Mouse (Mus musculus) gastrocnemius, adult 2 months (tissue): ENCODE results near the gene Mrln. TPM values are rescaled to one million over a fixed set of nuclear protein-coding genes. Genes with fewer than 3 reads are reported as not detected.
A peak's percentile ranks its signal among the peaks of the same experiment; 100 is the strongest.

Experiments used
- DNase-seq: peaks from one replicate; pipeline ENCODE4 v3.0.0; 2022
- H3K27ac ChIP-seq: fragments of 200-600 bp; 2 replicates; pipeline ENCODE4 v1.8.1; 2022; ENCODE audit warnings: mild to moderate bottlenecking
- H3K4me3 ChIP-seq: fragments of 200-600 bp; 2 replicates; pipeline ENCODE4 v1.8.1; 2022; ENCODE audit warnings: mild to moderate bottlenecking, moderate library complexity
- CTCF ChIP-seq: fragments of 200-600 bp; IDR thresholded peaks from 2 replicates; pipeline ENCODE4 v1.8.1; 2022; ENCODE audit warnings: antibody characterized with exemption, mild to moderate bottlenecking, moderate library complexity
- intact Hi-C: fragments of 180-260 bp; cut with DNase I; formaldehyde crosslinking; loops from one replicate; pipeline ENCODE4 v1.15.1; 2025
- total RNA-seq, 2 experiments: library from RNA; stranded (reverse); gene quantifications; 2 replicates each; pipeline ENCODE4 v1.2.3; 2021

The Mrln gene
- total RNA-seq, 2 experiments from 2014 or later, result 201 to 276 TPM

DNA sequence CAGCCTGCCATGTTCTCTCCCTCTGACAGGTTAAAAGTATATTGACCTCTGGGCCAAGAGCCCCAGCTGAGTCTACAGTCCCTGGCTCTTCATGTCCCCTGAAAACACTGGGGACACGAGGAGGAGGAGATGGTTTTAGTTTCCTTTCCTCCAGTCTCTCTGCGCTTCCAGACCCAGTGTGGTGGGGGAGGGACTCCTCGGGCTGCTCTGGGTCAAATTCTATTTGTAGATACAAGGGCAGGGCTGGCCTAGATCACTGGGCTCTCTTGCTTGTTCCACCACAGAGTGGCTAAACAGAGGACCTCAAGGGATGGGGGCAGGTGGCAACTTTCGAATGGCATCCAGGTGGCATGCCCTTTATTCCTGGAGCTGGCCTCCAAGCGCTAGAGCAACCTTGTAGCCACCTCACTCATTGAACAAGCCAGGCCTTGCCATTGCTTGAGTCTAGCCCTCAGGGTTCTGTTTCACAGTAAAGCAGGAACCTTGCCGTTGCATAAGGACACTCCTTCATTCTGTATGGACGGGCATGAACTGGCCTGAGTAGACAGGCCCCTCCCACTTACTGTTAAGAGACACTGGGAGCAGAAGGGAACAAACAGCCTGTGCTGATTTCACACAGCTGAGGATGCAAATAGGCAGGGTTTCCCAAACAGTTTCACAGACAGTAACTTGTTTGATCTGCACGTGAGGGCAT is 38.4 kb downstream of the Mrln start:
- TF ChIP-seq CTCF, result no peak
- peak; percentile 76 for DNase-seq
- H3K4me3 ChIP-seq, result no peak overlapping the region
- intact Hi-C loops, result loop anchor here (2.0 kb wide), 1 partner anchor 38 kb away; the partner anchor contains the start of gene Mrln
- H3K27ac ChIP-seq, result peak overlapping the region; percentile 81

DNA sequence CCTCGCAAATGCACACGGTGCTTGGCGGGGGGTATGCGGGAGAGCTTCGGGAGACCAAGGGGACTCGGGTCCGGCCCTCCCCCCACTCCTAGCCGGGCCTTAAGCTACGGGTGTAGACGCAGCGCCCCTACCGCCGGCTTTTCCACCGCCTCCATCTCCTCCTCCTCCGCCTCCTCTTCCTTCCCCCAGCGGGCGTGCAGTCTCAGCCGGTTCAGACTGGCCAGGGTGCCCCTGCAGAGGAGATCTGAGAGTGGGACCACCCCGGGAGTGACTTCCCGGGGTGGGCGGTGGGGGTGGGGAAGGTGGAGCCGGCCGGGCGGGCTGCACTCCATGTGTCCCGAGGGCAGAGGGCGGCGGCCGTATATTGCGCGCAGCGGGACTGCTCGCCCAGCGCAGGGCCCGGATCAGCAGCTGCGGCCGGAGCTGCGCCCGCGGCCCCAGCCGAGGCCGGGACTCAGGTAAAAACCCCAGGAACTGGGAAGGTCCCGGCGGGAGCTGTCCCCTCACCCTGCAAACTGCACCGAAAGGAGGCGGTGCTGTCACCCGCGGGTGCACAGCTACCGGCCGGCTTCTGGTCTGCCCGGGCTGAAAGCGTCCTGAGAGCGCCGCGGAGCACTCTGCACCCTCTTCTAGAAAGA is 40.6 kb downstream of the Mrln start, which contains the start of gene Slc16a9:
Gene Slc16a9, plus strand, starts transcription at position 180 of the 638 bp plus-strand sequence.
- intact Hi-C loops, result loop anchor here (2.0 to 5.0 kb wide), 3 partner anchors 18 to 72 kb away; no protein-coding TSS in a partner anchor
- peak within 1 kb of the TSS; percentile 94 for H3K4me3 ChIP-seq
- peak; percentile 59 for TF ChIP-seq CTCF
- H3K27ac ChIP-seq, result peak within 1 kb of the TSS; percentile 93
- DNase-seq, result peak; percentile 86

DNA sequence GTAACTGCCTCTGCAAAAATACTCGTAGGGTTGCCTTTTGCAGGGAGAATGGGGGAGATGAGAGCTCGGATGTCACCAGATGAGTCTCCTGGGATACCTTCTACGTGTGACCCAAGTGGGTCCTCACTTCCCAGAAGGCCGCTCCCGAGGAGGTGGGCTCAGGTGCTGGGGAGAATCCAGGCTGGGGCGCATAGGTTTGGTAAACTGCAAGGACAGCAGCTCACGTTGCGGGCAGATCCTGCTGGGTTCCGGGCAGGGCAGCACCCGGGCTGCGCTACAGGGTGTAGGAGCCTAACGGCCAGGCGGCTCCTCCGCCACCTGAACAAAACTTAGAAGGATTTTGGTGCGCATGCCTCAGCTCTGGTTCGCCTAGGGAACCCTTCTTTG is 41.1 kb downstream of the Mrln start:
- peak; percentile 69 for DNase-seq

DNA sequence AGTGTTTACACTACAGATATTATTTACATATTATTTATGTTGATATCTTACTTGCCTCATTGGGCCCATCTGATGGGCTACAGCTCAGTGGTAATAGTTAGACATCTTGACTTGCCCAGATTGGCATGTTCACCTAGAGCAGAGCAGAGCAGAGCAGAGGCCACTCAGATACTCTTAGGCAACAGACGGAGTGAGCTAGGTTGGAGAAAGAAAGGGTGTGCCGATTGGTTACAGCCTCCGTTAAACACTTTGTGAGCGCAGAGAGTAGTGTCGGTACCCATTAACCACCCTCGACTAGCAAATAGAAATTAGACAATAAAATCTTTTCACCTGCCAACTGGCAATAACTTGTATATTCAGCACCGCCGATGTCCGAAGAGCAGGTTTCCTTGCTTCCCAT is 41.6 kb downstream of the Mrln start:
- Histone ChIP-seq H3K4me3 (peak overlapping the region; percentile 94), H3K27ac (peak overlapping the region; percentile 93)
- intact Hi-C loops, result loop anchor here (5.0 kb wide), 1 partner anchor 51 kb away; no protein-coding TSS in a partner anchor
- no peak for DNase-seq
- TF ChIP-seq CTCF, result no peak

More for the DNA sequence above, 41.1 kb downstream of the Mrln start:
- intact Hi-C loops, result loop anchor here (2.0 to 5.0 kb wide), 3 partner anchors 19 to 73 kb away; no protein-coding TSS in a partner anchor
- peak overlapping the region; percentile 94 for H3K4me3 ChIP-seq
- TF ChIP-seq CTCF, result no peak
- H3K27ac ChIP-seq, result peak overlapping the region; percentile 93

GRCm38 (mm10) chr10:70250354-70250753 is 45.9 kb downstream of the Mrln start:
- intact Hi-C loops, result no loop called here
- Histone ChIP-seq H3K4me3 (no peak overlapping the region), H3K27ac (peak overlapping the region; percentile 31)
- TF ChIP-seq CTCF, result no peak
- DNase-seq, result no peak

- TF ChIP-seq CTCF, result no peak
- Histone ChIP-seq H3K27ac (peak overlapping the region; percentile 31), H3K4me3 (no peak overlapping the region)
- peak; percentile 63 for DNase-seq
- intact Hi-C loops, result no loop called here
Measured at GRCm38 (mm10) chr10:70250766-70251165, 46.3 kb downstream of the Mrln start.

GRCm38 (mm10) chr10:70254666-70255065 is 50.2 kb downstream of the Mrln start:
- H3K4me3 ChIP-seq, result no peak overlapping the region
- no peak overlapping the region for H3K27ac ChIP-seq
- TF ChIP-seq CTCF, result no peak
- DNase-seq, result peak; percentile 34
- intact Hi-C loops, result no loop called here

GRCm38 (mm10) chr10:70255601-70256210 is 51.2 kb downstream of the Mrln start:
- peak; percentile 22; the same call in 1 of the 2 replicates for TF ChIP-seq CTCF
- no peak for DNase-seq
- H3K4me3 ChIP-seq, result no peak overlapping the region
- intact Hi-C loops, result no loop called here
- no peak overlapping the region for H3K27ac ChIP-seq

DNA sequence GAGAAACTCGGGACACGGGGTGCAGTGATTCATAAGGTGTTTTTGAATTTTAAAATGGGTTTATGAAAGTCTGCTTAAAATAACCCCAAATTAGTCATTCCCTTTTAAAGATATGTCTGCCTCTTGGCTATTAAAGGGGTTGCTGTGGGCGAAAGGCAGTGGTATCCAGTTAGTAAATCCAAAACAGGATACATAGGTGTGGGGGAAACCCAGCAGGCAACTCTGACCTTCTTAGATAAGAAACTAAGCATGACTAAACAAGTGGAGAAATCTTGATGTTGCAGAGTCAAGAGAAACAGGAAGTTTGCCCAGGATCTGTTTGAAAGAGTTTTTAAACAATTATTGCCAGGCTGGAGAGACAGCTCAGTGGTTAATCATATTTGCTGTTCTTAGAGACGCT is 52.6 kb downstream of the Mrln start:
- Histone ChIP-seq H3K27ac (no peak overlapping the region), H3K4me3 (no peak overlapping the region)
- no peak for DNase-seq
- TF ChIP-seq CTCF, result no peak
- intact Hi-C loops, result no loop called here

DNA sequence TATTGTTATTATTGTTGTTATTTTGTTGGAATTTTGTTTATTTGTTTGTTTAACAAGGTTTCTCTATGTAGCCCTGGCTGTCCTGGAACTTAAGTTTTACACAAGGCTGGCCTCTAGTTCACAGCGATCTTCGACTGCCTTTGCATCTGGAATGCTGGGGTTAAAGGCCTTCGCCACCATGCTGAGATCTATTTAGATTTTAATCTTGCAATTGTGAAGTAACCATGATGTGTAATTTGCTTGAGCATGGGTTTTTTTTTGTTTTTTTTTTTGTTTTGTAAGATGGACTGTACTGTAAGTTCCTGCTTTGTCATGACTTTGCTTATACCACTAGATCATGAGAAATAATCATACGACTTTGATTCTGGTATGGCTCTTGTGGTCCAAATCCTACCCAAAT is 56.4 kb downstream of the Mrln start:
- Histone ChIP-seq H3K27ac (no peak overlapping the region), H3K4me3 (no peak overlapping the region)
- TF ChIP-seq CTCF, result no peak
- no peak for DNase-seq
- intact Hi-C loops, result no loop called here

- intact Hi-C loops, result no loop called here
- no peak for TF ChIP-seq CTCF
- Histone ChIP-seq H3K27ac (no peak overlapping the region), H3K4me3 (no peak overlapping the region)
- no peak for DNase-seq
Measured at GRCm38 (mm10) chr10:70262051-70262450, 57.6 kb downstream of the Mrln start.

DNA sequence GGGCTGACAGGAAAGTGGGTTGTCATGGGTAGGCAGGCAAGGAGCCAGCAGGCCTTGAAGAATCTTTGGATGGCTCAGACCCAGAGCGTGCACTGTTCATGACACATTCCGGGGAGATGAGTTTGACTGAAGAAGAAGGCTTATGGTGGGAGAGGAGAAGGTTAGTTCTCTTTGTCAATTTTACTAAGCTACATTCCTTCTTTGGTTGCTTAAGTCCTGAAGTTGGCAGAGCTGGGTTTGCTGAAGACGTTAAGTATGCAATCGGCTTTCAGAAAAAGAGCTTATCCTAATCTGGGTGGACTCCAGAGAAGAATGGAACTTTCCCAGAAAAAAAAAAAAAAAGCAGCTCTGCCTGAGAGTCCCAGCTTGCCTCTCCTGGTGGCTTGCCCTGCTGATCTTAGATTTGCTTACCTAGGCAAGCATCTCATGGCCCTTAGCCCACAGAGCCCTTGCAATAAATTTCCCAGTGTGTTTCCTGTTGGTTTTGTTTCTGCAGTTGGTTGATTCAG is 59.3 kb downstream of the Mrln start:
- peak; percentile 48 for DNase-seq
- intact Hi-C loops, result no loop called here
- Histone ChIP-seq H3K27ac (peak overlapping the region; percentile 53; the same call in 1 of the 2 replicates), H3K4me3 (no peak overlapping the region)
- TF ChIP-seq CTCF, result no peak
